Mouse (Mus musculus) liver, embryonic 14.5 days (tissue): ENCODE measurements around the gene Ocln.

Experiments
- CTCF ChIP-seq: IDR thresholded peaks from 2 replicates; pipeline ENCODE4 v1.5.1; 2016; ENCODE audit warnings: antibody characterized with exemption, low read depth, control low read depth
- EP300 ChIP-seq: IDR thresholded peaks from 2 replicates; pipeline ENCODE4 v1.6.1; 2016; ENCODE audit warnings: antibody characterized with exemption, low read depth

- no peak for TF ChIP-seq CTCF
- no peak for TF ChIP-seq EP300
These were observed 29.2 kb upstream of the Ocln start for GRCm38 (mm10) chr13:100581701-100582100.
